Mouse (Mus musculus) hindbrain, embryonic 14.5 days (tissue): Measurements from ENCODE around the gene Txnrd2. TPM values are rescaled to one million over a fixed set of nuclear protein-coding genes. Genes with fewer than 3 reads are reported as not detected.

ENCODE experiments used
- polyA plus RNA-seq: library from polyadenylated mRNA; unstranded; fragments of >200 nt; fragmentation: Nextera tagmentation; extraction: Ambion mirVana; gene quantifications from 2 replicates; pipeline ENCODE4 v1.2.1, GENCODE M21; 2014

The Txnrd2 gene
- polyA plus RNA-seq, 1 experiment from 2014 or later: 26.0 TPM

Other genes with a start within 250 kb of the Txnrd2 start
- gene Ccdc188, start 208.5 kb upstream of the Txnrd2 start, polyA plus RNA-seq: not detected in 2 replicates
- 14.8 and 16.4 TPM in 2 replicates for gene Zdhhc8, start 191.2 kb upstream of the Txnrd2 start, polyA plus RNA-seq
- 70.9 and 77.0 TPM in 2 replicates for gene Trmt2a, start 177.7 kb upstream of the Txnrd2 start, polyA plus RNA-seq
- 411 and 415 TPM in 2 replicates for gene Ranbp1, start 177.7 kb upstream of the Txnrd2 start, polyA plus RNA-seq
- gene Gm49776, start 168.1 kb upstream of the Txnrd2 start, polyA plus RNA-seq: 5.3 TPM in 1 of 2 replicates, not detected in the other
- gene Dgcr8, start 137.1 kb upstream of the Txnrd2 start, polyA plus RNA-seq: 31.8 and 35.2 TPM in 2 replicates
- gene Tango2, start 78.3 kb upstream of the Txnrd2 start, polyA plus RNA-seq: 94.5 and 97.9 TPM in 2 replicates
- gene Arvcf, start 78.2 kb upstream of the Txnrd2 start, polyA plus RNA-seq: 53.2 and 64.6 TPM in 2 replicates
- gene Comt, start 468 bp downstream of the Txnrd2 start, polyA plus RNA-seq: 91.6 and 99.4 TPM in 2 replicates
- gene Gnb1l, start 72.3 kb downstream of the Txnrd2 start, polyA plus RNA-seq: 13.2 and 14.6 TPM in 2 replicates
- gene Rtl10, start 72.5 kb downstream of the Txnrd2 start, polyA plus RNA-seq: 2.5 and 3.1 TPM in 2 replicates
- gene Tbx1, start 164.3 kb downstream of the Txnrd2 start, polyA plus RNA-seq: 0.94 and 1.2 TPM in 2 replicates
- gene Gp1bb, start 196.0 kb downstream of the Txnrd2 start, polyA plus RNA-seq: 13.7 and 16.7 TPM in 2 replicates
- gene Gm49601, start 200.0 kb downstream of the Txnrd2 start, polyA plus RNA-seq: 6.9 and 10.1 TPM in 2 replicates
- 192 and 218 TPM in 2 replicates for gene Sept5, start 203.6 kb downstream of the Txnrd2 start, polyA plus RNA-seq